Mouse (Mus musculus) hindbrain, postnatal 0 days (tissue): ENCODE measurements at regions not wholly inside any gene's neighbourhood (a gene's known extent, or its start where the extent isn't known, plus 50 kb on each side); places are given as distances from the start of the nearest gene placed in this dataset.

ENCODE experiments used
- ATAC-seq: fragments of 200-750 bp; cut with Nextera tagmentation; 2 replicates; pipeline ENCODE4 v1.8.0; 2017; ENCODE audit warnings: mild to moderate bottlenecking, moderate TSS enrichment, moderate library complexity
- DNase-seq: peaks from one replicate; pipeline ENCODE4 v3.0.0-alpha.2; 2015; ENCODE audit warnings: low spot score
- H3K27ac ChIP-seq: fragments of 300-500 bp; sonication (generic); 2 replicates; pipeline ENCODE4 v1.5.1; 2014; ENCODE audit warnings: mild to moderate bottlenecking
- H3K27me3 ChIP-seq: fragments of 300-500 bp; sonication (generic); 2 replicates; pipeline ENCODE4 v1.6.1; 2014; ENCODE audit warnings: low read length, mixed read lengths; ENCODE audit not compliant: insufficient read depth
- H3K36me3 ChIP-seq: fragments of 300-500 bp; sonication (generic); 2 replicates; pipeline ENCODE4 v1.6.1; 2014; ENCODE audit warnings: low read length, mixed read lengths; ENCODE audit not compliant: insufficient read depth
- H3K4me1 ChIP-seq: fragments of 300-500 bp; sonication (generic); 2 replicates; pipeline ENCODE4 v1.6.1; 2014; ENCODE audit warnings: antibody characterized with exemption, low read length, mixed read lengths; ENCODE audit not compliant: insufficient read depth
- H3K4me2 ChIP-seq: fragments of 300-500 bp; sonication (generic); 2 replicates; pipeline ENCODE4 v1.6.1; 2014; ENCODE audit warnings: low read depth, mild to moderate bottlenecking, low read length, moderate library complexity, mixed read lengths
- H3K4me3 ChIP-seq: fragments of 300-500 bp; sonication (generic); 2 replicates; pipeline ENCODE4 v1.5.1; 2014; ENCODE audit warnings: low read length
- H3K9ac ChIP-seq: fragments of 300-500 bp; sonication (generic); replicated peaks from 2 replicates; pipeline ENCODE4 v1.6.1; 2014; ENCODE audit warnings: mild to moderate bottlenecking, low read length, moderate library complexity, mixed read lengths
- H3K9me3 ChIP-seq: fragments of 300-500 bp; sonication (generic); 2 replicates; pipeline ENCODE4 v1.6.1; 2016; ENCODE audit warnings: low read length, mixed read lengths
- CTCF ChIP-seq: IDR thresholded peaks from 2 replicates; pipeline ENCODE4 v1.5.1; 2016; ENCODE audit warnings: antibody characterized with exemption, control low read depth, low read depth
- WGBS: fragments of 180-500 bp; shearing (Covaris S2); extraction: QIAGEN DNeasy Blood & Tissue Kit; methylation state at CpG from one replicate; pipeline ENCODE4 v1.1.7; 2014; 5-methylcytosine and 5-hydroxymethylcytosine counted together

GRCm38 (mm10) chr16:76680061-76680911 is 306.7 kb upstream of the Nrip1 start:
- H3K27ac ChIP-seq: no peak overlapping the region; the same call in 1 of the 2 replicates
- H3K4me2 ChIP-seq: peak overlapping the region; percentile 35
- WGBS: 66% methylated on average over 19 of the region's 19 CpGs
- H3K9me3 ChIP-seq: peaks cover 7% of the 10 kb centered on the region
- peak overlapping the region; percentile 1 for H3K4me3 ChIP-seq
- no peaks in the 10 kb centered on the region for H3K36me3 ChIP-seq
- ATAC-seq: no peak
- DNase-seq: peak; percentile 28
- no peaks in the 10 kb centered on the region for H3K27me3 ChIP-seq
- TF ChIP-seq CTCF: no peak
- H3K9ac ChIP-seq: no peak overlapping the region
- no peaks in the 10 kb centered on the region for H3K4me1 ChIP-seq

- H3K36me3 ChIP-seq: no peaks in the 10 kb centered on the region
- WGBS: 88% methylated on average over 3 of the region's 3 CpGs
- ATAC-seq: no peak
Measured at GRCm38 (mm10) chr16:76678885-76679284, 305.3 kb upstream of the Nrip1 start.

DNA sequence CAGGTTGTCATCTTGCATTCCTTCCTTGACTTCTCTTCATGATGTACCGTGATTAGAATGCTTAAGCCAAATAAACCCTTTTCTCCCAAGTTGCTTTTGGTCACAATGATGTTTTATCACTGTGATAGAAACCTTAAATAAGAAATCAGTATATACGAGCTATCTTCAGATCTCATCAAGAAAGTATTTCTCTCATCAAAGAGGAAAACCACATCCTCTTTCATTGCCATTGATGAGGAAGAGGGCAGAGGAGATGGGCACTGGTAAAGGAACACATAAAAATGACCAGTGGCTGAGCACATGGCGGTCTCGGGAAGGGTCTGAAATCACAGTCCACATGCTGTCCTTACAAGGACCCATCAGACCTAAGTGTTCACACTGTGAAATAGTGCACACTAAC is 296.2 kb upstream of the Nrip1 start:
- 94% methylated on average over 4 of the region's 4 CpGs for WGBS
- Histone ChIP-seq H3K9me3 (no peaks in the 10 kb centered on the region), H3K36me3 (no peaks in the 10 kb centered on the region), H3K4me2 (no peak overlapping the region), H3K27me3 (no peaks in the 10 kb centered on the region), H3K4me3 (no peak overlapping the region), H3K9ac (no peak overlapping the region), H3K4me1 (no peaks in the 10 kb centered on the region), H3K27ac (no peak overlapping the region)
- no peak for TF ChIP-seq CTCF
- DNase-seq (no peak), ATAC-seq (no peak)

More at GRCm38 (mm10) chr16:76678885-76679284, 305.3 kb upstream of the Nrip1 start:
- Histone ChIP-seq H3K4me2 (no peak overlapping the region), H3K4me1 (no peaks in the 10 kb centered on the region), H3K9me3 (peaks cover 7% of the 10 kb centered on the region), H3K4me3 (no peak overlapping the region), H3K27me3 (no peaks in the 10 kb centered on the region), H3K27ac (no peak overlapping the region), H3K9ac (no peak overlapping the region)
- DNase-seq: no peak
- TF ChIP-seq CTCF: no peak

DNA sequence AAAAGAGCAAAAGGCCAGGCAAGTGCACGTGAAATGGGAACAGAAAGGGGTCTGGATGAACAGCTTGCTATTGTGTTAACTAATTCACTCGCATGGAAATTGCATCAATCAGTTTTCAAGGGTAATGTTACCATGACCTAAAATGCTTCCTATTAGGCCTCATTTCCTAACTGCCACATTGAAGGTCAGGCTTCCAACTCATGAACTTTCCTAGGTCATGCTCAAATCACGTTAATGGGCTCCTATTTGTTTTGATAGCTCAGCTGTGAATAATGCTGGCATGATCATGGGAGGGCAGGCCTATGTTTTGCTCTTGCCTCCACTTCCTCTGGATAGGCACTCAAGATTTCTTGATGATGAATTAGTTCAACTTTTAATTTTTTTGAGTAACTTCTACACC is 293.4 kb upstream of the Nrip1 start:
- H3K9me3 ChIP-seq: no peaks in the 10 kb centered on the region
- no peak for TF ChIP-seq CTCF
- no peak overlapping the region for H3K9ac ChIP-seq
- ATAC-seq (no peak), DNase-seq (no peak)
- H3K36me3 ChIP-seq: no peaks in the 10 kb centered on the region
- no peaks in the 10 kb centered on the region for H3K4me1 ChIP-seq
- no peaks in the 10 kb centered on the region for H3K27me3 ChIP-seq
- no peak overlapping the region for H3K27ac ChIP-seq
- no peak overlapping the region for H3K4me3 ChIP-seq
- no peak overlapping the region for H3K4me2 ChIP-seq
- 49% methylated on average over 3 of the region's 3 CpGs for WGBS

- no peaks in the 10 kb centered on the region for H3K9me3 ChIP-seq
- no peaks in the 10 kb centered on the region for H3K36me3 ChIP-seq
- no peak for ATAC-seq
- WGBS: 28% methylated on average over 3 of the region's 3 CpGs
- no peak overlapping the region for H3K27ac ChIP-seq
- no peaks in the 10 kb centered on the region for H3K4me1 ChIP-seq
- no peak for TF ChIP-seq CTCF
- H3K4me2 ChIP-seq: no peak overlapping the region
- DNase-seq: no peak
- H3K9ac ChIP-seq: no peak overlapping the region
- H3K4me3 ChIP-seq: no peak overlapping the region
- H3K27me3 ChIP-seq: no peaks in the 10 kb centered on the region
Measured at GRCm38 (mm10) chr16:76655106-76655505, 281.5 kb upstream of the Nrip1 start.

GRCm38 (mm10) chr16:76644281-76644680 is 270.7 kb upstream of the Nrip1 start:
- H3K27me3 ChIP-seq: no peaks in the 10 kb centered on the region
- no peak overlapping the region for H3K4me3 ChIP-seq
- no peak for ATAC-seq
- WGBS: 89% methylated on average over 6 of the region's 6 CpGs
- H3K9me3 ChIP-seq: no peaks in the 10 kb centered on the region
- no peak overlapping the region for H3K9ac ChIP-seq
- H3K27ac ChIP-seq: no peak overlapping the region
- H3K4me1 ChIP-seq: no peaks in the 10 kb centered on the region
- TF ChIP-seq CTCF: no peak
- no peak for DNase-seq
- H3K36me3 ChIP-seq: no peaks in the 10 kb centered on the region
- H3K4me2 ChIP-seq: no peak overlapping the region

DNA sequence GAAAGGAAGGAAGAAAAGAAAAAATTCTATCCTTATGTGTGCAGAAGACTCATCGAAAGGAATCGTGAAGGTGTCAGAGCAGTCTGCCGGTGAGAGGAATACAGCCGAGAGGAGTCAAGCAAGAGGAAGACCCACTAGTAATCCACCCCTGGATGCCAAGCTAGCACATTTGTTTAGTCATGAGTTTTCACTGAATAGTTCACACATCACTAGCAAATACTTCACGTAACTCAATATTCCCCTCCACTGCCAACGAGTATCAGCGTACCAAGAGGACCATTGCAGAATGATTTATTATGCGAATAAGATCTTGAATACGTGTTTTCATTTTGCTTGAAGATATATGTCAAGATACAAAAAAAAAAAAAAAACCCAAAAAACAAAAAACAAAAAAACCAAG is 270.2 kb upstream of the Nrip1 start:
- 96% methylated on average over 9 of the region's 9 CpGs for WGBS
- no peak for TF ChIP-seq CTCF
- H3K4me2 ChIP-seq: no peak overlapping the region
- no peaks in the 10 kb centered on the region for H3K9me3 ChIP-seq
- H3K27ac ChIP-seq: no peak overlapping the region
- no peak for ATAC-seq
- no peaks in the 10 kb centered on the region for H3K36me3 ChIP-seq
- no peaks in the 10 kb centered on the region for H3K27me3 ChIP-seq
- DNase-seq: no peak
- no peaks in the 10 kb centered on the region for H3K4me1 ChIP-seq
- H3K9ac ChIP-seq: no peak overlapping the region
- H3K4me3 ChIP-seq: no peak overlapping the region
